Mouse (Mus musculus): ENCODE data around the gene Trim21.

Trim21 gene

GRCm38 (mm10) chr7:102564999-102565997, at the start of gene Trim21:
Trim21 (minus strand) TSS chr7:102565486.
- no peak; the same call in 1 of the 2 replicates for TF ChIP-seq GATA4 (IDR thresholded peaks at IDR 0.05; ENCODE audit: insufficient replicate concordance, low read length)

- no peak for TF ChIP-seq GATA4 (IDR thresholded peaks at IDR 0.05; ENCODE audit: insufficient replicate concordance, low read length)
These were observed 32.2 kb upstream of the Trim21 start, which contains the start of gene Olfr552 for GRCm38 (mm10) chr7:102597378-102598031. Olfr552 (plus strand) TSS chr7:102597770.

DNA sequence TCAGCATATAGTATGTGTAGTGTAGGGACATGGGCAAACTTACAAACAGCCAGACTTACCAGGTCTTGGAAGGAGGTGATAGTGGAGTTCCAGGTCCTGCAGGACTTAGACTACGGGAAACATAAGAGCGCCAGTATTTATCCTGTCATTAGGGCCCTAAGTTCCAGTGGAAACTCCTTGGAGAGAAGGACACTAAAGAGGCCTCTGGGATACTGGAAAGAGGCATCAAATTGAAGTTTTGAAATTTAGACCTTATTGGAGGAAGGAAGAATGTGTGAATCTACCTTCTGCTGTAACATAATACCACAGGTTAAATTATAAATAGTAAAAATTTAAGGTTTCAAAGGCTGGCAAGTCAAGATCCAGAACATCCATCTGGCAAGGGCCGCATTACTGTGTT, 26.5 kb upstream of the Trim21 start, which contains the start of gene Olfr551:
Gene Olfr551, minus strand, starts transcription at position 101 of the 400 bp plus-strand sequence.
- TF ChIP-seq GATA4 (IDR thresholded peaks at IDR 0.05; ENCODE audit: insufficient replicate concordance, low read length), result no peak

DNA sequence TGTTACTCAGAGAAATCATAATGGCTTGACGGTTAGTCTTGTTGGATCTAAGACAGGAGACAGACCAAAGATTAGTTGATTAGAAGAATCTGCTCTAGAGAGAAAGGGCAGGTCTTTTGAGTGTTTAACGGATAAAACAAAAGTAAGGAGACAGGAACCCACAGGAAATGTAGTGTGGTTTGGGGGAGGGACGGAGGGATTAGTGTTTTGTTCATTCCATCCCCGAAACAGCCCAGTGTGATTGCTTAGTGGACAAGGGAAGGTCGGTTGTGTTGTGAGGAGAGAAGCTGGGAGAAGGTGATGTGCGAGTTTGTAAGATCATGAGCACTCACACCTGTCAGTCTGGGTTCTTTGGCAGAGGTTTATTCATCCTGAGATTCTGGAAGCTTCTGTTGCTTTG, 10.7 kb upstream of the Trim21 start:
- no peak for TF ChIP-seq GATA4 (IDR thresholded peaks at IDR 0.05; ENCODE audit: insufficient replicate concordance, low read length)

DNA sequence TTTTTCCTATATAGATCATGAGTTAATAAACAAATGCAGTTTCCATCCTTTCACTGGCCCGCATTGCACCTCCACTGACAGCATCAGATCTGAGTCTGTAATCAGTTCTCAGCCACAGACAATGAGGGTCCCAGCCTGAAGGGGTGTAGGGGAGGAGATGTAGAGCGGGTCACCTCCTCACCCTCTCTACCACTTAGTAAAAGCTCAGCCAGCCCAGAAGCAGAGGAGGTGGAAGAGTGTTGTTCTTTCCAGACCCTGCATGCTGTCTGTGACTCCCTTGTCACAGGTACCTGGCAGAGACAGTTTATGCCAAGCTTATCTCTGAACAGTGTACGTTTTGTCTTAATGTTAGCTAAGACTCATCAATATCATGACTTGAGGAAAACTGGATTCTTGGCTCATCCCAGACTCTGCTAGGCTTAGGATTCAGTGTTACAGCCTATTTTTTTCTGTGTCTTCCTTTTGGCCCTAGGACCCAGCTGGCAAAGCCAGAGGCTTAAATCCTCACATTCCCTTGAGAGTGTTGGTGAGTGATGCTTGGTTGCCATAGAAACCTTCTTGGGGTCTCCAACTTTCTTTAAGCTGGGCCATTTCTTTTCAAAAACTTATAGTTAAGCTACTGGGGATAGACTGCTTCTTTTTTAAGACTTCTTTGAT, 8.0 kb upstream of the Trim21 start:
- no peak for TF ChIP-seq GATA4 (IDR thresholded peaks at IDR 0.05; ENCODE audit: insufficient replicate concordance, low read length)

DNA sequence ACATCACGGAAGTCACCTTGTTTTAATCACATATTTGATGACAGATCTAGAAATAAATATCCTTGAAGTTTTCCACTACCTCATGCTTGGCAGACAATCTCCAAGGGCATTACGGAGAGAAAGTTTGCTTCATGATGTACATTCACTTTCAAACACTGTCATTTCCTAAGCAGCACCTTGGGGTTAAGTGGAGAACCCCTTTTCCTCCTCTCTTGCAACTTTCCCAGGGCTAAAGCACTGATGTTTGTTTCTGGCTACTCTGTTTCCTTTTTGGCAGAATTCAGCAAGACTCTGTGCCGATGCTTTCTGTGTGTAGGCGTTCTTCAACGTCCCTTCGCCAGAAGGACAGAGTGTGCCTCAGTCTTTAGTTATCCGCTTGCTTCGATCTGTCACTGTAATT, 5.9 kb upstream of the Trim21 start, which contains the start of gene Olfr550:
Gene Olfr550, plus strand, starts transcription at position 301 of the 400 bp plus-strand sequence.
- TF ChIP-seq GATA4 (IDR thresholded peaks at IDR 0.05; ENCODE audit: insufficient replicate concordance, low read length), result no peak

DNA sequence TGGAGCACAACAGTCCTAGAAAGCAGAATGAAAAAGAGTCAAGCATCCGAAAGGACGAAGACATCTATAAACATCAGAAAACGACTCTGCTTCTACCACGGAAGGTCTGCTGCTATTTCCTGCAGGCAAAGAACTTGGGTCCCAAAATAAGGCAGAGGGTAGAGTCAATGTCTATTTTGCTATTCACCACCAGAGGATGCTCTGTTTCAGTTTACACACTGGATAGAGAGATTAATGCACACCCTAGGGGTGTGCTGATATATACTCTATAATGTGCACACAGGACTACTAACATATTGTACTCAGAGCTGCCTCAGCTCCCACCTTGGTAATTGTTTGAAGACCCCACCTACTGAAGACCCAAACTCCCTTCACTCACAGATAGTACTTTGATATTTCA, 933 bp upstream of the Trim21 start:
- TF ChIP-seq GATA4 (IDR thresholded peaks at IDR 0.05; ENCODE audit: insufficient replicate concordance, low read length), result no peak

DNA sequence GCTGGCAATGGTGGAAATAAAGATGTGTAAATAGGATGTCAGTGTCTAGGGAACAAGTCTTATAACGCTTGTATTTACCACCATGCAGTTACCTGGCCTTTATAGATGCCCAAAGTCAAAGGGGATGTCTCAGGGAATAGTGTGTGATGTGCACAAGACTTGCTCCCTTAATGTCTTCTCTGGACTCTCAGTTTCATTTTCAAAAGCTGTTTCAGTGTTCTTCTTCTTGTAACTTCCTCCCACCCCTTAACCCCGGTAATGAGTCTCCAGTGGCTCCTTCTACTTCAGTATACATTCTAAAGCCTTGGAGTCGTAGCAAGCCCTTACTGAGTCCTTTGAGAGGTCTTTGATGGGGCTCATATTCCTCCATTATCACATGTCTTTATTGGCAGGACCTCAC, 12.0 kb downstream of the Trim21 start:
- TF ChIP-seq GATA4 (IDR thresholded peaks at IDR 0.05; ENCODE audit: insufficient replicate concordance, low read length), result no peak

- no peak for TF ChIP-seq GATA4 (IDR thresholded peaks at IDR 0.05; ENCODE audit: insufficient replicate concordance, low read length)
These were observed 15.7 kb downstream of the Trim21 start, which contains the start of gene Olfr549 for GRCm38 (mm10) chr7:102549570-102549969. Olfr549 (plus strand) TSS chr7:102549870.

GRCm38 (mm10) chr7:102541251-102541650, 24.0 kb downstream of the Trim21 start:
- no peak for TF ChIP-seq GATA4 (IDR thresholded peaks at IDR 0.05; ENCODE audit: insufficient replicate concordance, low read length)

DNA sequence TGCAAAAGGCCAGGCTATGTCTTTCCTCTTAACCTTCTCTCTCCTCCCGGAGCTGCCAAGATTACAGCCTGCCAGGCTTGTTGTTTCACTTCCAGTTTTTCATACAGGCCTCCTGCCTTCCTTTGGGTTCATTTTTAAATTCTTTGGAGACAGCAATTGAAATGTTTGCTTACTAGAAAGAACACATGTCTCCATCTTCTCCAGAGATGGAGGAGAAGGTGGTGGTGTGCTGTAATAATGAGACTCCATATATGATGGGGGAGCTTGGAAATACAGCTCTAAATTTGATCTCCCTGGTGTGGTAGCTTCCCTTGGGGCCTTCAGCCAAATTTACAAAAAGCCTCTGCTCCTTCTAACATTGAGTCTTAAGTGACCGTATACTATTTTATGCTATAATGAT, 24.7 kb downstream of the Trim21 start, which contains the start of gene Olfr548-ps1:
Gene Olfr548-ps1, plus strand, starts transcription at position 301 of the 400 bp plus-strand sequence.
- TF ChIP-seq GATA4 (IDR thresholded peaks at IDR 0.05; ENCODE audit: insufficient replicate concordance, low read length), result no peak

- no peak for TF ChIP-seq GATA4 (IDR thresholded peaks at IDR 0.05; ENCODE audit: insufficient replicate concordance, low read length)
These were observed 30.8 kb downstream of the Trim21 start, which contains the start of gene Olfr547 for GRCm38 (mm10) chr7:102534449-102534848. Olfr547 (plus strand) TSS chr7:102534749.

GRCm38 (mm10) chr7:102529052-102529451, 36.2 kb downstream of the Trim21 start:
- TF ChIP-seq GATA4 (IDR thresholded peaks at IDR 0.05; ENCODE audit: insufficient replicate concordance, low read length), result no peak

- TF ChIP-seq GATA4 (IDR thresholded peaks at IDR 0.05; ENCODE audit: insufficient replicate concordance, low read length), result no peak
These were observed 48.3 kb downstream of the Trim21 start for GRCm38 (mm10) chr7:102517051-102517335.
